Mouse (Mus musculus) spleen, adult 2 months (tissue): ENCODE results near the gene Gpr82. TPM values are rescaled to one million over a fixed set of nuclear protein-coding genes. Genes with fewer than 3 reads are reported as not detected.

Experiments
- DNase-seq, 2 experiments: peaks; one replicate each; pipeline versions ENCODE4 v3.0.0 to v3.0.0-alpha.2; 2012 to 2021; ENCODE audit warnings: low spot score in 2 of 2, low read depth in 1 of 2
- H3K27ac ChIP-seq: fragments of 200-500 bp; 2 replicates; pipeline ENCODE4 v1.5.1; 2012; ENCODE audit warnings: low read length, inconsistent platforms; ENCODE audit not compliant: insufficient read depth
- H3K27me3 ChIP-seq: fragments of 200-500 bp; 2 replicates; pipeline ENCODE4 v1.6.1; 2012; ENCODE audit warnings: mild to moderate bottlenecking, moderate library complexity, low read length, inconsistent platforms; ENCODE audit not compliant: control insufficient read depth, insufficient read depth
- H3K36me3 ChIP-seq: fragments of 200-500 bp; 2 replicates; pipeline ENCODE4 v1.6.1; 2012; ENCODE audit warnings: mild to moderate bottlenecking, low read length, inconsistent platforms; ENCODE audit not compliant: control insufficient read depth, insufficient read depth
- H3K4me1 ChIP-seq: fragments of 200-500 bp; 2 replicates; pipeline ENCODE4 v1.6.1; 2011; ENCODE audit warnings: inconsistent platforms; ENCODE audit not compliant: control insufficient read depth, insufficient read depth, insufficient read length
- H3K4me3 ChIP-seq: fragments of 200-500 bp; 2 replicates; pipeline ENCODE4 v1.5.1; 2011; ENCODE audit warnings: mild to moderate bottlenecking, inconsistent platforms; ENCODE audit not compliant: insufficient read depth, insufficient read length; ENCODE audit errors: extremely low read depth
- CTCF ChIP-seq: fragments of 200-500 bp; IDR thresholded peaks from 2 replicates; pipeline ENCODE4 v1.5.1; 2011; ENCODE audit warnings: mild to moderate bottlenecking, inconsistent platforms; ENCODE audit not compliant: insufficient read depth, insufficient read length, insufficient replicate concordance; ENCODE audit errors: extremely low read depth
- POLR2A ChIP-seq: fragments of 200-500 bp; IDR thresholded peaks from 2 replicates; pipeline ENCODE4 v1.6.1; 2011; ENCODE audit warnings: low read depth, low read length, inconsistent platforms
- WGBS: fragments of 180-500 bp; shearing (Covaris S2); methylation state at CpG from one replicate; pipeline ENCODE4 v1.1.7; 2018; 5-methylcytosine and 5-hydroxymethylcytosine counted together
- polyA plus RNA-seq: library from polyadenylated mRNA; depleted of rRNA; stranded (reverse); fragments of >200 nt; gene quantifications from 2 replicates; pipeline ENCODE4 v1.2.3, GENCODE M21; 2012

Gene Gpr82
- polyA plus RNA-seq, 1 experiment: 0.11 TPM

- WGBS: 28% methylated on average over 5 of the region's 5 CpGs
- DNase-seq: no peak
- TF ChIP-seq POLR2A (no peak), CTCF (no peak)
- H3K4me3 ChIP-seq: no peak within 1 kb of the TSS
- H3K4me1 ChIP-seq: peaks cover 3% of the 10 kb centered on the region; the same call in 1 of the 2 replicates
- H3K27me3 ChIP-seq: no peaks in the 10 kb centered on the region
- no peaks in the 10 kb centered on the region for H3K36me3 ChIP-seq
- peak within 1 kb of the TSS; percentile 57; the same call in 1 of the 2 replicates for H3K27ac ChIP-seq
Measured at GRCm38 (mm10) chrX:13631599-13632283, 29.4 kb upstream of the Gpr82 start, which contains the start of gene Gpr34. Gene Gpr34 (plus strand): TSS chrX:13632089.

- Histone ChIP-seq H3K4me1 (peaks cover 3% of the 10 kb centered on the region; the same call in 1 of the 2 replicates), H3K36me3 (no peaks in the 10 kb centered on the region), H3K4me3 (no peak overlapping the region), H3K27me3 (no peaks in the 10 kb centered on the region), H3K27ac (peak overlapping the region; percentile 79)
- TF ChIP-seq POLR2A: no peak
- no peak for TF ChIP-seq CTCF
- no peak for DNase-seq
- 47% methylated on average over 1 of the region's 1 CpGs for WGBS
Measured at GRCm38 (mm10) chrX:13636398-13636797, 24.8 kb upstream of the Gpr82 start.

GRCm38 (mm10) chrX:13638894-13639293 lies 22.3 kb upstream of the Gpr82 start:
- 74% methylated on average over 2 of the region's 2 CpGs for WGBS

GRCm38 (mm10) chrX:13651889-13652288 lies 9.3 kb upstream of the Gpr82 start:
- no peak overlapping the region for H3K4me3 ChIP-seq
- H3K36me3 ChIP-seq: no peaks in the 10 kb centered on the region
- H3K27me3 ChIP-seq: no peaks in the 10 kb centered on the region
- H3K27ac ChIP-seq: peak overlapping the region; percentile 18; the same call in 1 of the 2 replicates
- DNase-seq: no peak
- peaks cover 11% of the 10 kb centered on the region; the same call in 1 of the 2 replicates for H3K4me1 ChIP-seq
- WGBS: 60% methylated on average over 2 of the region's 2 CpGs
- TF ChIP-seq POLR2A (no peak), CTCF (no peak)

More at GRCm38 (mm10) chrX:13638894-13639293, 22.3 kb upstream of the Gpr82 start:
- H3K27ac ChIP-seq: no peak overlapping the region
- no peaks in the 10 kb centered on the region for H3K27me3 ChIP-seq
- TF ChIP-seq CTCF (no peak), POLR2A (no peak)
- DNase-seq: no peak
- H3K36me3 ChIP-seq: no peaks in the 10 kb centered on the region
- H3K4me1 ChIP-seq: peaks cover 3% of the 10 kb centered on the region; the same call in 1 of the 2 replicates
- no peak overlapping the region for H3K4me3 ChIP-seq

- Histone ChIP-seq H3K27me3 (no peaks in the 10 kb centered on the region), H3K4me3 (no peak overlapping the region), H3K36me3 (no peaks in the 10 kb centered on the region), H3K27ac (peak overlapping the region; percentile 18; the same call in 1 of the 2 replicates), H3K4me1 (peaks cover 11% of the 10 kb centered on the region; the same call in 1 of the 2 replicates)
- TF ChIP-seq POLR2A (no peak), CTCF (no peak)
- no peak for DNase-seq
- WGBS: 57% methylated on average over 1 of the region's 1 CpGs
Measured at GRCm38 (mm10) chrX:13652291-13652690, 8.9 kb upstream of the Gpr82 start.

- Histone ChIP-seq H3K4me3 (no peak overlapping the region), H3K4me1 (peaks cover 12% of the 10 kb centered on the region; the same call in 1 of the 2 replicates), H3K36me3 (no peaks in the 10 kb centered on the region), H3K27ac (peak overlapping the region; percentile 96), H3K27me3 (no peaks in the 10 kb centered on the region)
- WGBS: 29% methylated on average over 3 of the region's 3 CpGs
- TF ChIP-seq POLR2A (no peak; the same call in 1 of the 2 replicates), CTCF (no peak)
- DNase-seq: peak; percentile 26 to 54
Measured at GRCm38 (mm10) chrX:13655005-13655421, 6.2 kb upstream of the Gpr82 start.

- no peak for DNase-seq
- Histone ChIP-seq H3K27me3 (no peaks in the 10 kb centered on the region), H3K4me1 (peaks cover 12% of the 10 kb centered on the region; the same call in 1 of the 2 replicates), H3K27ac (peak overlapping the region; percentile 96), H3K4me3 (peak overlapping the region; percentile 30; the same call in 1 of the 2 replicates), H3K36me3 (no peaks in the 10 kb centered on the region)
- 31% methylated on average over 6 of the region's 6 CpGs for WGBS
- TF ChIP-seq CTCF: no peak
- no peak for TF ChIP-seq POLR2A
Measured at GRCm38 (mm10) chrX:13655906-13656305, 5.3 kb upstream of the Gpr82 start.
